In the genomic region with DNA sequence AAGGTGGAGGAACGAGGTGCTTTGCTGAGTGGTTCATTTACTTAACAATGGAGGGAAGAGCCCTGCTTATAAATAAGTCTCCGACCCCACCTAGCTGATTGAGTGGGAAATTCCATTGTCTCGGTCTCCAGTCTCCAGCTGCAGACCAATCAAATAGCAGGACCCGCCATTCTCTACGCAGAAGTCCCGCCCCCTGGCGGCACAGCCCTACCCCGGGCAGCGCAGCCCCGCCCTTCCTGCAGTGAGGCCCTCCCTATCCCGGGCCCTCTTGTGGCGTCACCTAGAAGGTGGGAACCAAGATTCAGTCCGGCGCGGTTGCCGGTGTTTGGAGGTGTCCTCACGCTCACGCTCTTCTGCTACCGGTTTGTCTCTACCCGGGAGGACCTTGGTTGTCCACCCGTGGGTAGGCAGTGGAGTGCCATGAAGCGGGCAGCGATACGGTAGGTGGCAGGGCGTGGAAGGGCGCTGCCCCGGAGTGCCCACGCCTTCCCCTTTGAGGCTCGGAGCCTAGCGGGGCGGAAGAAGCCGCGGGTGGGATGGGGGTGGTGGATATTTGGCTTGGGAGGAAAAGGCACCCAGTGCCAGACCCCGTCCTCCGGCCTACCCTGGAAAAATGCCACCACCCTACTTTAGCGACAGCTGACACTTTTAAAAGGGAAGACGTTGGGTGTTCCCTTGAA, we compare ENCODE assay signal across 8 mouse cellular contexts. TPM values are rescaled to one million over a fixed set of nuclear protein-coding genes. Genes with fewer than 3 reads are reported as not detected.
DNase-seq lines count a peak whose midpoint lies in the region; ATAC-seq and TF ChIP-seq lines count a peak whose summit lies in the region.

A gene (plus strand): TSS at position 209 of the 680 bp plus-strand sequence.

- H3K4me2 ChIP-seq in forebrain, embryonic 15.5 days (replicated peaks) = peak within 1 kb of the TSS; percentile 57

- H3K9ac ChIP-seq in ES-E14 (ENCODE audit: insufficient read depth, low read depth, low read length, poor library complexity, severe bottlenecking) = peak within 1 kb of the TSS; percentile 99
- H3K9ac ChIP-seq in forebrain, embryonic 15.5 days (replicated peaks) = peak within 1 kb of the TSS; percentile 58

- DNase-seq in ES-E14 (ENCODE audit: low read depth, low spot score) = peak; percentile 69
- DNase-seq in cerebellum, adult 11-12 months = peak; percentile 92
- DNase-seq in heart, postnatal 25 days (ENCODE audit: low spot score) = peak; percentile 83
- DNase-seq in layer of hippocampus, adult 18-20 months (ENCODE audit: low spot score in 2 of 2) = peak; percentile 77 to 90
- peak; percentile 81 for DNase-seq in lung, adult 2 months
- peak; percentile 84 to 88 for DNase-seq in thymus, adult 18-20 months

- 17% methylated on average over 37 of the region's 37 CpGs for WGBS in forebrain, embryonic 15.5 days
- WGBS in lung, adult 2 months = 27% methylated on average over 37 of the region's 37 CpGs

- no peaks in the 10 kb centered on the region for H3K27me3 ChIP-seq in forebrain, embryonic 15.5 days

- no peaks in the 10 kb centered on the region; a peak in 1 of 4 replicates for H3K4me1 ChIP-seq in ES-E14 (ENCODE audit: control insufficient read depth in 2 of 2, insufficient read depth in 2 of 2, low read length in 2 of 2, poor library complexity in 1 of 2)
- H3K4me1 ChIP-seq in forebrain, embryonic 15.5 days = no peaks in the 10 kb centered on the region
- H3K4me1 ChIP-seq in lung, adult 2 months (ENCODE audit: control insufficient read depth, insufficient read depth, low read length) = no peaks in the 10 kb centered on the region; the same call in 1 of the 2 replicates

- H3K36me3 ChIP-seq in ES-E14 (ENCODE audit: control insufficient read depth, insufficient read depth, low read length, poor library complexity, severe bottlenecking) = no peaks in the 10 kb centered on the region
- H3K36me3 ChIP-seq in forebrain, embryonic 15.5 days = no peaks in the 10 kb centered on the region

- peak within 1 kb of the TSS; percentile 97 for H3K27ac ChIP-seq in ES-E14 (ENCODE audit: insufficient read depth, low read depth, low read length, poor library complexity, severe bottlenecking)
- no peak within 1 kb of the TSS; the same call in 1 of the 2 replicates for H3K27ac ChIP-seq in forebrain, embryonic 15.5 days (replicated peaks)

- ATAC-seq in forebrain, embryonic 15.5 days (replicated peaks) = peak; percentile 99
- peak; percentile 99 for ATAC-seq in neutrophil, adult 5-6 weeks (ENCODE audit: extremely low read depth, insufficient number of reproducible peaks, low FRiP score, poor library complexity, severe bottlenecking)

- TF ChIP-seq CTCF in lung, adult 2 months (IDR thresholded peaks at IDR 0.05; ENCODE audit: insufficient read depth, low read length) = no peak

- peak within 1 kb of the TSS; percentile 99 to 100 for H3K4me3 ChIP-seq in ES-E14 (ENCODE audit: insufficient read depth in 1 of 2, low read depth in 1 of 2, low read length in 2 of 2, poor library complexity in 1 of 2, severe bottlenecking in 1 of 2)
- peak within 1 kb of the TSS; percentile 54 for H3K4me3 ChIP-seq in forebrain, embryonic 15.5 days
- H3K4me3 ChIP-seq in lung, adult 2 months (replicated peaks; ENCODE audit: extremely low read depth, low read depth, low read length) = peak within 1 kb of the TSS; percentile 96

- intact Hi-C loops in heart, postnatal 25 days (cut with DNase I) = loop anchor here (2.0 to 5.0 kb wide), 2 partner anchors 45 to 118 kb away; a partner anchor contains a TSS

- peak; percentile 97 for TF ChIP-seq POLR2A in lung, adult 2 months (IDR thresholded peaks at IDR 0.05; ENCODE audit: borderline replicate concordance, extremely low read depth, low read depth, low read length)

- no peaks in the 10 kb centered on the region for H3K9me3 ChIP-seq in ES-E14 (ENCODE audit: control insufficient read depth, insufficient read depth, low read depth, low read length)
- no peaks in the 10 kb centered on the region for H3K9me3 ChIP-seq in forebrain, embryonic 15.5 days

- in situ Hi-C loops in ES-E14 (cut with MboI; ENCODE audit: low sequenced_read_pairs in 2 of 2, unreplicated experiment in 2 of 2) = no loop called here

TF ChIP-seq in ES-E14, 5 proteins besides CTCF, POLR2A, EP300 and RAD21:
- TF ChIP-seq ZC3H11A (IDR thresholded peaks at IDR 0.05; ENCODE audit: borderline replicate concordance, low read depth, low read length) (no peak), MAFK (IDR thresholded peaks at IDR 0.05; ENCODE audit: insufficient read depth, low read depth, low read length) (no peak), HCFC1 (IDR thresholded peaks at IDR 0.05; ENCODE audit: borderline replicate concordance, insufficient read depth, low read length) (no peak; the same call in 1 of the 2 replicates), CHD2 (IDR thresholded peaks at IDR 0.05; ENCODE audit: low read depth, low read length) (no peak)
TF ChIP-seq in ES-E14: peak in this region for 0.

RNA-seq across cellular contexts. Expression of the gene that starts here (rescaled TPM):
- 44.2 and 60.4 TPM in 2 replicates for total RNA-seq in ES-E14 (2012; rRNA removed)
- polyA plus RNA-seq in forebrain, embryonic 15.5 days (2015; fragmentation: Nextera tagmentation; extraction: Ambion mirVana) = 29.6 and 30.9 TPM in 2 replicates
- total RNA-seq in heart, postnatal 25 days (2021) = 10 to 100 TPM; 25.1 to 32.3 TPM
- total RNA-seq in layer of hippocampus, adult 18-20 months (2021) = 10 to 100 TPM; 18.0 to 20.3 TPM
- polyA plus RNA-seq in lung, adult 2 months (2012; rRNA removed) = 12.7 and 18.8 TPM in 2 replicates
- 36.9 and 40.5 TPM in 2 replicates for total RNA-seq in neutrophil, adult 5-6 weeks (2017)
